Mouse (Mus musculus) ZHBTc4 (cell line): ENCODE results near the gene Igf2bp3.

Experiments used
- DNase-seq: peaks from one replicate; pipeline ENCODE4 v3.0.0-alpha.2; 2011; ENCODE audit warnings: low read depth, low spot score

The Igf2bp3 gene

GRCm38 (mm10) chr6:49219001-49219560 lies 4.3 kb upstream of the Igf2bp3 start:
- no peak for DNase-seq

- DNase-seq, result peak; percentile 55
Measured at GRCm38 (mm10) chr6:49218275-49218802, 3.6 kb upstream of the Igf2bp3 start.

- DNase-seq, result peak; percentile 100
Measured at GRCm38 (mm10) chr6:49217581-49218274, 3.0 kb upstream of the Igf2bp3 start.

- DNase-seq, result no peak
Measured at GRCm38 (mm10) chr6:49216811-49217542, 2.2 kb upstream of the Igf2bp3 start.

- DNase-seq, result no peak
Measured at GRCm38 (mm10) chr6:49215748-49216585, 1.2 kb upstream of the Igf2bp3 start.

GRCm38 (mm10) chr6:49214086-49214927 lies 450 bp downstream of the Igf2bp3 start:
- peak; percentile 91 for DNase-seq

GRCm38 (mm10) chr6:49213581-49214085 lies 1.1 kb downstream of the Igf2bp3 start:
- peak; percentile 38 for DNase-seq

GRCm38 (mm10) chr6:49212931-49213580 lies 1.7 kb downstream of the Igf2bp3 start:
- peak; percentile 52 for DNase-seq

GRCm38 (mm10) chr6:49212141-49212540 lies 2.6 kb downstream of the Igf2bp3 start:
- DNase-seq, result no peak

- DNase-seq, result no peak
Measured at GRCm38 (mm10) chr6:49211596-49211995, 3.2 kb downstream of the Igf2bp3 start.

- peak; percentile 96 for DNase-seq
Measured at GRCm38 (mm10) chr6:49209881-49210854, 4.6 kb downstream of the Igf2bp3 start.

GRCm38 (mm10) chr6:49208935-49209334 lies 5.8 kb downstream of the Igf2bp3 start:
- peak; percentile 91 for DNase-seq

GRCm38 (mm10) chr6:49208297-49208930 lies 6.3 kb downstream of the Igf2bp3 start:
- DNase-seq, result no peak

- DNase-seq, result no peak
Measured at GRCm38 (mm10) chr6:49206416-49206815, 8.3 kb downstream of the Igf2bp3 start.

GRCm38 (mm10) chr6:49195188-49195587 lies 19.6 kb downstream of the Igf2bp3 start:
- peak; percentile 36 for DNase-seq

GRCm38 (mm10) chr6:49194536-49194935 lies 20.2 kb downstream of the Igf2bp3 start:
- DNase-seq, result peak; percentile 44

- peak; percentile 81 for DNase-seq
Measured at GRCm38 (mm10) chr6:49189363-49189762, 25.4 kb downstream of the Igf2bp3 start.

- peak; percentile 85 for DNase-seq
Measured at GRCm38 (mm10) chr6:49187299-49187698, 27.5 kb downstream of the Igf2bp3 start.
